Mouse (Mus musculus): ENCODE measurements around the gene Usp5.
"Not testable (repeated sequence)": the region's sequence is repeated elsewhere in the genome, so short reads cannot be mapped to it uniquely, and the experiment has no call there.

The Usp5 gene

DNA sequence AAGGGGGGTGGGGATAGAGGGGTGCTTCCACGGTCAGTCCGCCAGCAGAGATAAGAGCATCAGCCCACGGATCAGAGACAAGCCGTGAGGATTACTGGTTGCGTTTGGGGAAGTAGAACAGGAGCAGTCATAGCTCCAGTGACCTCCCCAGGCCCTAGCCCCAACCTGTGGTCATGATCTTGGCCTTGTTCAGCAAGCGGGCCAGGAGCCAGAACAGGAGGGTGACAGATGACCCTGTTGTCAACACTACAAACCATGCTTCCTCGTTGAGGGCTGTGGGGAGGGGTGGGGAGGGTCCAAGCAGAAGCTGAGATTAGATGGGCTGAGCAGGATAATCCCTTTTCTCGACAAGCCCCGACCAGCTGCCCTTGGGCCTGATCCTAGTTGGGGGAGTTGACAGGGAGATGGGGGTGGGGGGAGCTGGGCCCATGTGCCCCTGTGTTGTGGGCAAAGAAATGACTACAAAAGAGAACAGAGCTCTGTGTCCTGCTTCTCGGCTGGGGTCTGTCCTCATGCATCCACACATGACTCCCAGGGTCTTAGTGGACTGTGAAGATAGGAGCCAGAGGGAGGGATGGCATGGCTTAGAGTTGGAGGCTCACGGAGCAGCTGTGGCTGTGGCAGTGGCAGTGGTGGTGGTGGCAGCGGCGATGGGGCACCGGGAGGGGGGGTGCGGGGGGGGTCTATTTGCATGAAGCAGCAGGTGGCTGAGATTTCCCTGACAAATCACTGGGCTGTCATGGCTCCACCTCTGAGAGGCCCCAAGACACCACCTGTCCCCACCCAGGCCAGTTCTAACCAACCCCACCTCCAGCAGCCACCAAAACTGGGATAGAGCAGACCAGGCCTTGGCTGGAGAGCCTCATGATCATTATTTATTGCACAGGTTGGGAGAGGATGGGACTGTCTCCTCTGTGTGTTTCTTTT lies 11.2 kb upstream of the Usp5 start, which contains the start of gene Gnb3:
Gnb3 (minus strand) TSS at position 35 of the 927 bp plus-strand sequence.
- DNase-seq (ENCODE audit: low spot score): peak; percentile 32

- DNase-seq (ENCODE audit: low spot score): peak; percentile 67
Measured at GRCm38 (mm10) chr6:124839805-124840204, 10.5 kb upstream of the Usp5 start.

DNA sequence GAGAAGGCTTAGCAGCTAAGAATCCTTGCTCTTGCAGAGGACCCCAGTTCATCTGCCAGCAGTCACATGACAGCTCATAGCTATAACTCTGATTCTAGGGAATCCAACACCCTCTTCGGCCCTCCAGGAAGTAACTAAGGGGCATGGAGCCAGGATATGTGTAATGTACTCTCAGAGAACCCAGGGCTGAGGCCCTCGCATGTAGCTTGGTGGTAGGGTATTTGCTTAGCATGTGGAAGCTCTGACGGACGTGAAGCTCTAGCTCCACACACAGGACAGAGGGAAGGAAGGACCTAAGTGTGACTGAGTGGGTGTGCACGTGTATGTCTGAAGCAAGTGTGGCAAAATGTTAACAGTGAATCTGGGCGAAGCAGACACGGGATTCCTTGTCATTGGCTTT lies 7.1 kb upstream of the Usp5 start:
- DNase-seq (ENCODE audit: low spot score): no peak

DNA sequence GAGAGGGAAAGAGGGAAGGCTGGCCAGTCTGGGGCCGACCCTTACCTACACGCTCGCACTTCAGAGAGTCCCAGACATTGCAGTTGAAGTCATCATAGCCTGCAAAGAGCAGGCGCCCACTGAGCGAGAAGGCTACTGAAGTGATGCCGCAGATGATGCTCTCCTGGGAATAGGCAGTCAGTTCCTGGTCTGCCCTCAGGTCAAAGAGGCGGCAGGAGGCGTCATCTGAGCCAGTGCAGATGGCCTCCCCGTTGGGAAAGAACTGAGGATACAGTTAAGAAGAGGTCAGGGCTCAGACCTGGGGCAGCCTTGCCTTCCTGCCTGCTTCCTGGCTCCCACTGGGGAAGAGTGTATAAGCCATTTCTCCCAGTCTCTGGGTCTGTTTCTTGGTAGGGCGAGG lies 6.2 kb upstream of the Usp5 start:
- peak; percentile 68 for DNase-seq (ENCODE audit: low spot score)

DNA sequence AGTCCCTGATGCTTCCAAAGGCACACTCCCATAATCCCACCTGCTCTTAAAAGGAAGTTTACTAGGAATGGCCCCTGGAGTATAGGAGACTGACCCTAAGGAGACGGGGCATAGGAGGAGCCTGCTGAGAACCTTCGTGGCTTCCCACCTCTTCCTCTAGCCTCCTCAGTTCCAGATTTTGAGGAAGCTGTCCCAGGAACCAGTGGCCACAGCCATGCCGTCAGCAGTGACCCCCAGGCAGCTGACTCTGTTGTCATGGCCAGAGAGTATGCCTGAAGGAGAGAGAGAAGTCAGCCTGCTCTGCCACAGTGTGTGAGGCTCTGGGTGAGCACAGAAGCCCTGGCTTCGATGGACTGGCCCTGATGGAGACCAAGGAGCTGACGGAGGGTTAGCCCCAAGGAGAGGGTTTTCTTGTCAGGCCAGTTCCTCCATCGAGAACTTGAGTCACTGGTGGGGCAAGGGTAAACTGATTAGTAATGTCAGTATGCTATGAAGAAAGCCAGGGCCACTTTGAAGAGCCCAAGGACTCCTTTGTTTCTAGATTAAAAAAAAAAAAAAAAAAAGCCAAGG lies 5.3 kb upstream of the Usp5 start:
- DNase-seq (ENCODE audit: low spot score): no peak

- DNase-seq (ENCODE audit: low spot score): no peak
Measured at GRCm38 (mm10) chr6:124831649-124832048, 2.4 kb upstream of the Usp5 start.

- DNase-seq (ENCODE audit: low spot score): not testable (repeated sequence)
Measured at GRCm38 (mm10) chr6:124831199-124831598, 1.9 kb upstream of the Usp5 start.

DNA sequence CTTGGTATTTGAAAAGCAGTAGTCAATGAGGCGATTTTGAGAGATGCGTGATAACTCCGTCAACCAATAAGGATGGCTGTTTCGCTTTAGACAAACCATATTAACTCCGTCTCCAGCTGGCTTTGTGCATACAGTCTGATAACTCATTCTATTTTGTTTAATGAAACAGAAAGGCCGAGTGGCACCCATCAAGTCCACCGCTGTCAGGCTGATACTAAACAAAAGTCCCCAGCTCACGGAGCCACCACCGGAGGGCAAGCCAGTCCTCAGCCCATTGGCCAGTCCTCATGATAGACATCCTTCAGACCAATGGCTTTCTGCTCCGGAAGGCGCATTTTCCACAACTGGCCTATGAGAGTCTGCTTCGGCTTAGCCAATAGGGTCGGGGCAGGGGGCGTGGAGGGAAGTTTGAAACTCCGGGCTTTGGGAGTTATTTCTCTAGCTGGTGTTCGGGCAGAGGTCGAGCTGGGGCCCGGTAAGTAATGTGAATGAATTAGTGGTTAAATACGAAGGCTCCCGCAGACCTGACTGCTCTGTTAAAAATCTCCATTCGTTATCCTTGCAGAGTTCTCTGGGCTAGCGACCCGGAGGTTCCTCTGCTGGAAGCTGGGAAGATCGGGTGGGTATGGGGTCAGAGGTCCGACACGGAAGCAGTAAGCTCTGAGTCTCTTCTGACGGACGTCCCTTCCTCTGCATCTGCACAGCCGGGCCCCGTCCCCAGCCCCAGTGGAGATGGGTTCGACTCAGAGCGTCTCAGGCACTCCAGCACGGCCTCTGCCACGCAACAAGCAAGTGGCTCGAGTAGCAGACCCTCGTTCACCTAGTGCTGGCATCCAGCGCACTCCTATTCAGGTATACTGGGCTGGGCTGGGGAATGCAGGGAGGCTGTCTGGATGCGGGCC lies 766 bp upstream of the Usp5 start:
- peak; percentile 96 for DNase-seq (ENCODE audit: low spot score)

GRCm38 (mm10) chr6:124828101-124828592 lies 1.1 kb downstream of the Usp5 start:
- DNase-seq (ENCODE audit: low spot score): peak; percentile 82

GRCm38 (mm10) chr6:124822049-124822448 lies 7.2 kb downstream of the Usp5 start:
- no peak for DNase-seq (ENCODE audit: low spot score)

GRCm38 (mm10) chr6:124820891-124821290 lies 8.4 kb downstream of the Usp5 start:
- DNase-seq (ENCODE audit: low spot score): no peak

GRCm38 (mm10) chr6:124817971-124818370 lies 11.3 kb downstream of the Usp5 start:
- DNase-seq (ENCODE audit: low spot score): no peak

DNA sequence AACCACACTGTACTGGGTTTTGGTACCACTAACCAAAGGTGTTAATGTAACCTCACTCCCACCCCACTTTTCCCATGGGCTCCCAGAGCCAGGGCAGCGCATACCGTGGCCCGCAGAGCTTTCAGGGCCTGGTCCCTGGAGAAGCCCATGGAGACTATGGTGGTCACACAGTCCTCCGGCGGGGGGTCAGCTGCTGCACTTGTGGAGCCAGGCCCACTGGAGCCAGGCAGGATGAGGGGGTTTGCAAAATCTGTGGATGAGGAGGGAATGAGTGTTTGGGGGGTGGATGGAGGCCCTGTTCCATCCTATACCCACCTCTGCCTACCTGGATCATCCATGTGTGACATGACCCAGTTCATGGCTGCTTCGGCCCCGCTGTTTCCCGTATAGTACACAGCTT lies 11.7 kb downstream of the Usp5 start:
- no peak for DNase-seq (ENCODE audit: low spot score)

DNA sequence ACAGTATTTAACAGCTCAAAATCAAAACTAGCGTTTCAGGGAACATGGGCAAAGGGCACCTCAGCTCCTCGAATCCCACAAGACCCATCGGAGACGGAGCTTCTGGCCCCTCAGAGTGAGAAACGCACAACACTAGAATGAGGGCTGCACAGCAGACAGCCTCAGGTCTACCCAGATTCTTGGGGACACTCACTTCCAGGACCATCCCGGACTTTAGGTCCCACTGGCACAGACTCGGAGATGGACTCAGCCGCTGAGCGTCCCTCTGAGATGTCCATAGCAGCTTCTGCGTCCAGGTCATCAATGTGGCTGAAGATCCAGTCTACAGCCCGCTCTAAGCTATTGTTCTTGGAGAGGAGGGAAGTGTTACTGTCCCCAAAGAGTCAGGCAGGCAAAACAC lies 12.2 kb downstream of the Usp5 start:
- no peak for DNase-seq (ENCODE audit: low spot score)

DNA sequence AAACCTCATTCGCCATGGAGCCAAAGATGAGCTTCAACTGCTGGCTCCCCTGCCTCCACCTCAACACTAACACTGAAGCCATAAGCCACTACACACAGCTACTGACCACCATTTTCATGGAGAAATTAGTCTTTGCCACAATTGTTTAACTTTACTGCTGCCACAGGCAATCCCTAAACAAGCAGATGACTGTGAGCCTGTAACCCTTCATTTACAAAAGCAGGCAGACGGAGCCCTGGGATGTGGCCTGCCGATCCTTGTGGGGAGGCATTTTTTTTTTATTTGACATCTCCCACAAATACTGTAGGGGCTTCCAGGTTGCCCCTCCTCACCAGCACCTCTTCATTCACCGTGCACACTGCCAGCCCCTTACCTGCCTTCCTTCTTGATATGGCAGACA lies 12.7 kb downstream of the Usp5 start:
- no peak for DNase-seq (ENCODE audit: low spot score)

GRCm38 (mm10) chr6:124814858-124815774 lies 14.2 kb downstream of the Usp5 start:
- DNase-seq (ENCODE audit: low spot score): no peak

GRCm38 (mm10) chr6:124814448-124814847 lies 14.8 kb downstream of the Usp5 start:
- DNase-seq (ENCODE audit: low spot score): no peak

- peak; percentile 92 for DNase-seq (ENCODE audit: low spot score)
Measured at GRCm38 (mm10) chr6:124813933-124814332, 15.4 kb downstream of the Usp5 start, which contains the start of gene Tpi1. Tpi1 (minus strand) TSS chr6:124814296.

- DNase-seq (ENCODE audit: low spot score): peak; percentile 56
Measured at GRCm38 (mm10) chr6:124813496-124813895, 15.8 kb downstream of the Usp5 start.

- DNase-seq (ENCODE audit: low spot score): no peak
Measured at GRCm38 (mm10) chr6:124812848-124813247, 16.4 kb downstream of the Usp5 start.
